Mouse (Mus musculus) layer of hippocampus, adult 11-12 months (tissue): ENCODE results near the gene B4galt3.

ENCODE experiments used
- DNase-seq: peaks from one replicate; pipeline ENCODE4 v3.0.0; 2022; ENCODE audit warnings: low spot score

Gene B4galt3

GRCm38 (mm10) chr1:171265971-171266744 is 4.0 kb upstream of the B4galt3 start:
- no peak for DNase-seq

DNA sequence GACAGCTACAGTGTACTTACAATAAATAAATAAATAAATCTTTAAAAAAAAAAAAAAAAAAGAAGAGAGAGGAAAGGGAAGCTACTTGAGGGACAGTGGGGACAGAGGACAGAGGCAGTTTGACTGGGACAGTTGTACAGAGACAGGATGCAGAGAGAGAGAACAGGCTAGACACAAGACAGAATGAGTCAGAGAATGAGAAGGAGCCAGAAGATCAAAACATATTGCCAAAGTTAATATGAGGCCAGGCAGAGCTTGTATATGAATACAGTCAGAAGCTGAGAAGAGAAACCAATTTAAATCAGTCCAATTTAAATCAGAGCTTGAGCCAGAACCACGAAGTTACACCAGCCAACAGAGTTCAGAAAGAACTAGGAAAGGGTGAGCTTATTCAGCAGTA is 1.8 kb upstream of the B4galt3 start:
- DNase-seq: no peak

GRCm38 (mm10) chr1:171270573-171270900 is 409 bp downstream of the B4galt3 start:
- no peak for DNase-seq

- no peak for DNase-seq
Observed at GRCm38 (mm10) chr1:171271196-171271595, 1.1 kb downstream of the B4galt3 start.

DNA sequence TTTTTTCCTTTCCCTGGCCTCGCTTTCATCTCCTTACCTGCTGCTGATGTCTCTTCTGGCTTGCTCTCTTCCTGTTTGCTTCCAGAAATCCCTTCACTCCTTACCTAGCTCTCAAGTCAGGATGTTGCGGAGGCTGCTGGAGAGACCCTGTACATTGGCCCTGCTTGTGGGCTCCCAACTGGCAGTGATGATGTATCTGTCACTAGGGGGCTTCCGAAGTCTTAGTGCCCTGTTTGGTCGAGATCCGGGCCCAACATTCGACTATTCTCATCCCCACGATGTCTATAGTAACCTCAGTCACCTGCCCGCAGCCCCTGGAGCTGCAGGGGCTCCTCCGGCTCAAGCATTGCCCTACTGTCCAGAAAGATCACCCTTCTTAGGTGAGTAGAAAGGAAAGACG is 1.5 kb downstream of the B4galt3 start:
- DNase-seq: no peak

GRCm38 (mm10) chr1:171272086-171272485 is 2.0 kb downstream of the B4galt3 start:
- DNase-seq: no peak

DNA sequence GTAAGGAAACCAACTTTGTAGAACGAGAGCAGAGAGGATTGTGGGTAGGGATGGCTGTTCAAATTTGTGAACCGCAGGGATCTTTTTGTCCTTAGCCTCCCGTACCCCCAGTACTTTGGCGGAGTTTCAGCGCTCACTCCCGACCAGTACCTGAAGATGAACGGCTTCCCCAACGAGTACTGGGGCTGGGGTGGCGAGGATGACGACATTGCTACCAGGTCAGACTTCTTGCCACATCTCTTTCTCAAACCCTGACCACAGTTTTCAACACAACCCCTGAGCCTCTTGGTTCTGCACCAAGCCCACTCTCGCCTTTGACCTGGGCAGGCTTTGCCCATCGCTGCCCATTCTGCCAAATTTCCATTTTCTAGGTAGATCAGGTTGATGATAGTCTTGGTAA is 4.0 kb downstream of the B4galt3 start:
- no peak for DNase-seq

DNA sequence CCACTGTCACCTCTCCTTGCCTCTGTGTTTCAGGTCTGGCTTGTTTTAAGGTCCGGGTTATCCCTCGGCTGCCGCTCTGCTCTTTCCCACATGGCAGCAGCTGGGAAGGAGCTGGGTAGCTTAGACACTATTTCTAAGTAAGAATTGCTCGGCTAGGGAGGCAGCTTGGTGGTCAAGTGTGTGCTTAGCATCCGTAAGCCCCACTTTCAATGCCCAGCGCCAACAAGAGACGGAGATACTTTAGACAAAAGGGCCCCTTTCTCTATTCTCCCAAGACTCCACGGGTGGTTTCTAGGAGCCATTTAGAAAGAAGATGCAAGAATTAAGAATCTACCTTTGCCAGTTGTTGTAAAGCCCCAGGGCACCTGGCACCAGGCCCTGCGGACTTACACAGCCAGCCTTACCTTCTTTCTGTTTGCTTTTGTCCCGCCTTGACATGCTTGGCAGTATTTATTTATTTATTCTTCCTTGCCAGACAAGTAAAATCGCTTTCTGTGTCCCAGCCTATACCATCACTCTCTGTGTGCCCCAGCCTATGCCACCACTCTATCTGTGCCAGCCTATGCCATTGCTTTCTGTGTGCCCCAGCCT is 5.1 kb downstream of the B4galt3 start:
- no peak for DNase-seq

DNA sequence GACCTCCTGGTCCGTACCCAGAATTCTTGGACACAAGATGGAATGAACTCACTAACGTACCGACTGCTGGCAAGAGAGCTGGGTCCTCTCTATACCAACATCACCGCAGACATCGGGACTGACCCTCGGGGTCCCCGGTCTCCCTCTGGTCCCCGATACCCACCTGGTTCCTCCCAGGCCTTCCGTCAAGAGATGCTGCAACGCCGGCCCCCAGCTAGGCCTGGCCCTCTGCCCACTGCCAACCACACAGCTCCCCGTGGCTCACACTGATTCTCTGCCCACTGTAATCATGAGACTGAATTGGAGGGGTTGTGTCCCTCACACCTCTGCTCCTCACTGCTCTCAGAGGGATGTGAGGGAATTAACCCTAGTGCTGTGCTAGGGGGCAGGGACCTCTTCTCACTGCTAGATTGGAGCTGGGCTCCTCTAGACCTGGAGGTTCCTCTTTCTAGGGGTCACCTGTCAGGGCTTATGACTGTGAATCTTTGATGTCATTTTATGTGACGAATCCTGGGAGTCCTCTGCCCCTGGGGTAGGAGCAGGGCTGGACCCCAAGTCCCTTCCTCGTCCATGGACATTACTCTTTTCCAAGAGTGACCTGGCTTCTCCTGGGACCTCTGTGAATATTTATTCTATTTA is 6.1 kb downstream of the B4galt3 start:
- DNase-seq: no peak

DNA sequence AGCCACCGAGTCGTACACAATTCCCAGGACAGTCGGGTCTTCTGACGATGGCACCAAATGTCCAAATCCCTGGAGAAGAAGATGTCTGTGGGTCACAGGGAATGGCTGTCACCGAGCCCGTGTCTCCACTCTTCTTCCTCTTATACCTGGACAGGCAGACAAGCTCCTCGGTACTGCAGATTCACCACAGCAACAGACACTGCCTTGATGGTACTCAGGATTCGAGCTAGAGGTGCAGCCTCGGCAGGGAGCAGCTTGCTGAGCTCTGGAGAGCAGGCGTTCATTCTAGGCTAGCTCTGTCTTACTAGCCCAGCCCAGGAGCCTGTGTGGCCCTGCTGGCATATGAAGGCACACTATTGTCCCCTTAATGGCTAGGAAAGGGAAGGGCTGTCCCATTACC is 7.6 kb downstream of the B4galt3 start:
- no peak for DNase-seq

DNA sequence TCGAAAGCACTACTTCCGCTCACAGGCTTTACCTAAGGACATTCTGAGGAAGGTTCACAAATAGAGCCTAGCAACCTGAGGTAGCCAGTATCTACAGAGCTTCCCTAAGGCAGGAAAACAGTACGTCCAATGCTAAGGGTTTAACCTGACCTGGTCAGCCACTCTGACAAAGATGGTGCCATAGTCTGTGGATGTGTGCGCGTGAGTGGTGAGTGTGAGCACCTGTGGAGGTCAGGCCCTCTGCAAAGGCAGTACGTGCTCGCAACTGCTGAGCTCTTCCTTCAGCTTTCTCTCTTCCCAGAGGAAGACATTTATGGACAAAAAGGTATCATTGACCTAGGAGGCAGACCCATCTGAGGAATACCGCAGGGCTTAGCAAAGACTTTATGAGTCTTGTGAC is 8.3 kb downstream of the B4galt3 start:
- no peak for DNase-seq

GRCm38 (mm10) chr1:171279012-171279705 is 9.0 kb downstream of the B4galt3 start:
- no peak for DNase-seq

DNA sequence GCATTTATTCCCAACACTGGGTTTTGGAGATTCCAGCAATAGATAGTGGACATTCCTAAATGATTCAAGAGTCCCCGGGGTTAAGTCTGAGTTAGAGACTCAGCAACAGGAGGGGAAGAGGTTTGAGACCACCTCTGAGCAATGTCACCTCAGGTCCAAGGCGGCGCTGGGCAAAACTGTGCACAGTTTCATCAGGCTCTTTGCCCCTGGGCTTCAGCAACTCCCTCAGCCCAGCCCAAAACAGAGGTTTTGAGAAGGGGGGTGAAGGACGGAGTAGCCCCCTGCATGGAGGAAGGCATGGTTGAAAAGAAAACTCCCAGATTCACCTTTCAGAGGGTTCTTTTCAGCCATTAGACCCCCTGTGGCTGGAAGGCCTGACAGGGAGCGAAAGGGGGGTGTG is 9.6 kb downstream of the B4galt3 start:
- DNase-seq: no peak

DNA sequence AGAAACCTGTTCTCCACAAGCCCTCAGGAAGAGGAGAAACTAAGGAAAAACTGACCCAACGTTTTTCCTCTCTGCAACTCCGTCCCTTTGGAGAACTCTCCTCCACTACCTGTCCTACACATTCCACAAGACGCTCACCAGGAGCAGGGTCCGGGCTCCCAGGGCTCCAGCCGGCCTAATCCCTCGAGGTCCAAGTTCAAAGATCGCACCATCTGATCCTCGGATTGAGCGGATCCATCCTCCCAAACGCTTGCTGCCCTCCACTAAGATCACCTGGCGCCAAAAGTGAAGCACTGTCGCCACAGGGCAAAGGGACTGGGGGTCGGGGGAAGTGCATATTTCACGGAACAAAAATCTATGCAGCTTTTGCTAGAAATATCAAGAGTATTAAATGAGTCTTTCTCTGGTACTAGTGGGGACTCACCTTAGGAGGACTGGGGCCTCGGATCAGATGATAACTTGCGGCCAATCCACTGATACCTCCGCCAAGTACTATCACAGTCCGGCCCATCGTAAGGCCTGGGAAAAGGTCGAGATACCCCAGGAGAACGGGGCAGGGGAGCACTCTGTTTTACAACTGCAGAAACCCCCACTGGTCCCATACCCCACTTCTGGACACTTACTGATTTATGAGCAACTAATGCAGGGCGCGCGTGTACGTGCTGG is 10.3 kb downstream of the B4galt3 start:
- DNase-seq: no peak

DNA sequence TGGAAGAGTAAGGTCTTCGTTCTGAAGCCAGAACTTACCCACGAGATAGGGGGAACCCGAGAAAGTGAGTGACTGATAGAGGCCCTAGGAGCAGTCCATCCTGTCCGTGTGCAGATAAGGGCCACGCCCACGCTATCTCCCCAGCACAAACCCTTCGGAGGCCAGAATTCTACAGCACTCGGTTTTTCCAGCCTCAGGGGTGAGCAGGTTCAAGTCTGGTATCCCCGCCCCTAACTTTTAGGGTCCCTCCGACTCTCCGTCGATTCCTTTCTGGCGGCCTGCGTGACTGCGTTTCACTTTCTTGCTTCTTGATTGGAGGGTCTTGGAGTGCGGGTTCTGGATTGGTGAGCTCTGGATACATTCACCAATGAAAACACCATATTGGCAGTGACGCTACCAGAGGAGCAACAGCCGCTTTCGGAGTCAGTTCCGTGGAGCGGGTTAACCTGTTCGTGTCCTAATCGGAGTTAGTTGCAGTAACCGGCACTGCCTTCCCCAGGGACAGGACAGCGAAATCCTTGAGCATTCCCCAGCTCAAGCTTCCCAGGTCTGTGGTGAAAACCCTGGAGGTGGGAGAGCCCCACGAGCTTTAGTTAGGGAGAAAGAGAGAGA is 10.9 kb downstream of the B4galt3 start, which contains the start of gene Ppox:
Gene Ppox, minus strand, starts transcription at position 271 of the 612 bp plus-strand sequence.
- peak; percentile 95 for DNase-seq

- peak; percentile 86 for DNase-seq
Observed at GRCm38 (mm10) chr1:171281528-171281923, 11.4 kb downstream of the B4galt3 start.

DNA sequence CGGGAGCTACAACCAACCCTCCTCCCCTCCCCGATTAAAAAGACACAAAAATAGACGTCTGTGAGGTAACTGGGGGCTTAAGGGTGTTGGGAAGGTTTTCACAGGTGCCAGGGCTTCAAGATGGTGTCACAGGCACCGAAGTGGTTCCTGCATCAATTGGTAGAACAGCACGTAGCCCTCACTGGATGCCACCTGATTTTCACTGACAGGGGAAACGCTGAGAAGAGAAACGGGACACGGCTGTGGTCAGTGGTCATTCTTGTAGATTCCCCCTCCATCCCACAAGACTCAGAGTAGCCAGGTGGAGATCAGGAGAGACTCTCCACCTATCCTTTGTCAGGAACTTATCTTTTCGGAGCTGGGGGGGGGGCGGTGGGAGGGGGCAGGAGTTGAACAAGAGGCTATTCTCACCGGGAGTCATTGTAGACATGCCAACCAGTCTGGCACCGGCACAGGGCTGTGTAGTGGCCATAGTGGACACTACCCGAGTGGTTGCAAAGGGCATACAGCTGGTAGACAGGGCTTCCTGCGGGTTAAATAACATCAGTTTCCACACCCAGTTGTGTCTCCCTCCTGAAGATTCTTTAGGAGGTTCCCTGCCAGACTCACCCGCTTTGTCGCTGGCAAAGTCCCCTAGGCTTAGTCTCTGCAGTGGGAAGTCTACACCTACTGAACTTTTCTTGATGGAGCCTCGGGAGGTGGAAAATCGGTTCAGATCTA is 12.1 kb downstream of the B4galt3 start:
- peak; percentile 14 for DNase-seq

- DNase-seq: peak; percentile 12
Observed at GRCm38 (mm10) chr1:171283188-171284160, 13.3 kb downstream of the B4galt3 start.

DNA sequence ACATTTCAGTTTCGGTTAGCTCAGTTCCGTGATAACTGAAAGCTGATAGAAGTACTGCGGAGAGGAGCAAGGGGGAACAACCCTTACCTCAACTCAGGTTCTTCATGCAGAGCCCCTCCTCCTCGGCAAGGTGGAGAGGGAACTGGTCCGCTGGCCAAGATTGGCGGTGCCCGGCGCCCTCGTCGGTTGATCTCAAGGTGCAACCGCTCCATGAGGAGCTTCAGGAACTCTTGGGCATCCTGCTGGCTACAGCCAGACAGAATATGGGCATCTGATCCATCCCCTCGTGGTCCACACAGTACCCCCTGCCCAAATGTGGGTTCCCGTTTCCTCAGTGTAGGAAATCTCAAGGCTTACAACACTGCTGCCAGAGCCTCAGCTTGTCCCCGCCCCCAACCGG is 14.4 kb downstream of the B4galt3 start:
- peak; percentile 22 for DNase-seq
